Mouse (Mus musculus): ENCODE results near the gene Tnrc18.

Tnrc18 gene

DNA sequence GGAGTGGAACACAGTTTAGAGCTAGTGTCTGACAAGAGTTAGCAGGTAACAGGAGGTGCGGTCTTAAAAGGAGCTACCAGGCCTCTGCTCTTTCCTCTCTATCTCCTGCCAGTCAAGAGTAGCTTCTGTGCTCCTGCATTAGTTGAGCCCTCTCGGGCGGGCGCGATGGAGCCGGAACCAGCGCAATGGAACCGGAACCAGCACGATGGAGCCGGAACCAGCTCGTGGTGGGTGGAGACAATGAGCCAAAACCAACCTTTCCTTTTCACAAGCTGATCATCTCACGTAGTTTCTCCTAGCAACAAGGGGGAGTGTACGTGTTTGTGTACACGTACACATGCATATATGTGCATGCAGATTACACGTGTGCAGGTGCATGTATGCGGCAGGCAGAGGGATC lies 89.2 kb downstream of the Tnrc18 start:
- no peak for DNase-seq (ENCODE audit: low read depth in 1 of 2, low spot score in 2 of 2)

DNA sequence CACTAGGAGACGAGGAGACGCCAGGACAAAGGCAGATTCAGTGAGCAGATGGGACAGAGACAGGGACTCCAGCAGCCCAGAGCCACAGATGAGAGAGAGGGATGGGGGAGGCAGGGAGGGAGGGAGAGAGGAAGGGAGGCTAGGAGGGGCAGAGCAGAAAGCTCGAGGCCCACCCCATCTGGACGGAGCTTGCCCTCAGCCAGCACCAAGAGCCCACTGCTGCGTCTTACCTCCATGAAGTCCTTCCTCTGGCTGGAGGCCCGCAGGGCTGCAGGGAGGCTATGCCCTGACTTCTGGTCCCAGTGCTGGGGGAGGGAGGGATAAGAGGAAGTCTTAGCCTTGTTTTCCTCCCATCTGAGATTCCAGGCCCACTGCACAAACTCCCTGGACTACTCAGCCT lies 90.7 kb downstream of the Tnrc18 start:
- no peak for DNase-seq (ENCODE audit: low read depth in 1 of 2, low spot score in 2 of 2)

DNA sequence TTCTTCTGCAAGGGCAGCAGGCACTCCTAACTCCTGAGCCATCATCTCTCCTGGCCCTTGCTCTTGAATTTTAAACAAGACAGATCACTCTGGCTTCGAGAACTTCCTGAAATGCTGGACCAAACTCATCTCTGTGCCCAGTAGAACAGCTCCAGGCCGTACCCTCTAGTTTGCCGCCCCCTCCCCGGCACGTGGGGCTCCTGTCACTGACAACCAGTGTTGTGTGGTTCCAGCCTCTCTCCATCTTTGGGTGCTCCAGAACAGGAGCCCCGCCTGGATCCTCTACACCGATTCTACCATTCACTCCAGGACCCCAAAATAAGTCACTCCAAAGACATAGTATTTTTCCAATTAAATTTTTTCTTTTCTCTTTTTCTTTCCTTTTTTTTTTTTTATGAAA lies 93.2 kb downstream of the Tnrc18 start:
- DNase-seq (ENCODE audit: low read depth in 1 of 2, low spot score in 2 of 2): no peak

DNA sequence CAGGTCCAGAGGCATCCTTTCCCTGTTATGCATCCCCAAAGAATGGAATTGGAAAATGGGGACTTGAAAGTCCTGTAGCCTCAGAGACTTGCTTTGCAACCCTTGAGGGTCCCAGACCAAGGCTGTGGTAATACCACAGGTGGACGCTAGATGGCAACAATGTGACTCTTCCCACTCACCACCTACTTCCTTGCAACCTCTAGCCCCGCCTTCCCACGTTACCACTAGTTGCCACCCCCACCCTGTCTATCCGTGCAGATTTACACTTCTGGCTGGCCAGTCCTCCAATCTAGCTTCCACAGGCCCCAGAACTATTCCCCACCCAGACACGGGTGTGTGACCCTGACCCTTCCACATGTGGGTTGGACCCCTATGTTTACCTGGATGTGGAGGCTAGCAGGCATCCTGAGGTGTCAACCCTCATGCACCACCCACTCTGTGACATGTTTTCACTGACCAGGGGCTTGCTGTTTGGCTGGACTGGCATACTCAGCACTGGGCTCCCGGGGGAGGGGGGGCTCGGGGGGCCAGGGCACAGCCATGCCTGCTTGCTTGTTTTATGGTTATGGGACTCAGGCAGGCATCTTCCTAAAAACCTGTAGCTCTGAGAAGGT lies 93.8 kb downstream of the Tnrc18 start:
- no peak for DNase-seq (ENCODE audit: low read depth in 1 of 2, low spot score in 2 of 2)

DNA sequence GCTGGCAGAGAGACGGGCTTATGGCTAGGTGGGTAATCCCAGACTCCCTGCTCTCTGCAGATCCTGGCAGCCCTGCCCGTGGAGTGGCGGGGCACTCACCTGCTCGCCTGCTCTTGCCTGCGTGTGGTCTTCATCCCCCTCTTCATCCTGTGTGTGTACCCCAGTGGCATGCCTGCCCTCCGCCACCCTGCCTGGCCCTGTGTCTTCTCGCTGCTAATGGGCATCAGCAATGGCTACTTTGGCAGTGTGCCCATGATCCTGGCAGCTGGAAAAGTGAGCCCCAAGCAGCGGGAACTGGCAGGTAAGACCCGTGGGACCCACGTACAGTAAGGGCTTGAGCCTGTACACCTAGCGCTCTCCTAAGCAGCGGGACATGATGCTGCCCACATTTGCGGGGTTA lies 97.6 kb downstream of the Tnrc18 start:
- no peak for DNase-seq (ENCODE audit: low read depth in 1 of 2, low spot score in 2 of 2)

DNA sequence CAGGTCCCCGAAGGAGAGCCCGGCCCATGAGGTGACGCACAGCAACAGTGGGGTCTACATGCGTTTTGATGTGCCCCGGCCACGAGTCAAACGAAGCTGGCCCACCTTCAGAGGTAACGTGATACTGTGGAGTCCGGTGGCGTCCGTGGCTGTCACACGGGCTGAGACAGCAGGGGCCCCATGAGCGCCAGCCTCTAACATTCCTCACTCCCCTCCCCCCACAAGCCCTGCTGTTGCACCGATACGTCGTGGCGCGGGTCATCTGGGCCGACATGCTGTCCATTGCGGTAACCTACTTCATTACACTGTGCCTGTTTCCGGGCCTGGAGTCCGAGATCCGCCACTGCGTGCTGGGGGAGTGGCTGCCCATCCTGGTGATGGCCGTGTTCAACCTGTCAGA lies 99.0 kb downstream of the Tnrc18 start:
- DNase-seq (ENCODE audit: low read depth in 1 of 2, low spot score in 2 of 2): no peak

DNA sequence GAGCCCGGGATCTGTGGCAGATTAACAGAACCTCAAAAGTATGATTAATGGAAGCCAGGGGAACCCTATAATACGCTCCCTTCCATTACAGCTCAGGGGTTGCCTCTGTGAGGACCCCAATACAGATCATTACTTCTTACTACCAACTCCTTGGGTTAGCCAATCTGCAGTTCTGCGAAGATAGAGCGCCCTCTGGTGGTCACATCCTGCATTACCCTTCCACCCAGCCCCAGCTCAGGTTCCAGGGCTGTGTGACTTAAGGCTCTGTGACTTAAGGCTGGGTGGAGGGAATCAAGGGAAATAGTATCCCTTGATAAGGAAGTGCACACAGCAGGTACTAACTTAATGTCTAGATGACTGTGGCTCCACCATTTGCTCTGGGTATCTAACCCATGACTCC lies 99.4 kb downstream of the Tnrc18 start:
- DNase-seq (ENCODE audit: low read depth in 1 of 2, low spot score in 2 of 2): peak; percentile 27 to 64

DNA sequence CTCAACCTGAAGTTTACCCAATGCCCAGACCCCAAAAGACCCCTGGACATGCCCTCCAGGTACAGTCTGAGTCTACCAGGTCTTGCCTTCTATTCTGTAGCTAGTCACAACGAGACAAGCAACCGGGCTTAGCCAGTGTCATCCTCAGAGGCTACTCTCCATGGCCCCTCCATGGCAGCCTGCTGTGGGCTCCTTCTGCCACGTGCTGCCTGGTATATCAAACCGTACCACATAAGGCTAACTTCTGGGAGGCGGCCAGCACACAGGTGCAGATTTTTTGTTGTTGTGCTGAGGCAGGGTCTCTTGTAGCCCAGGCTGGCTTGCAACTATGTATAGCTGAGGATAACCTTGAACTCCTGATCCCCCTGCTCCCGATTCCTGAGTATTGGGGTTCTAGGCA lies 101.4 kb downstream of the Tnrc18 start:
- no peak for DNase-seq (ENCODE audit: low read depth in 1 of 2, low spot score in 2 of 2)

DNA sequence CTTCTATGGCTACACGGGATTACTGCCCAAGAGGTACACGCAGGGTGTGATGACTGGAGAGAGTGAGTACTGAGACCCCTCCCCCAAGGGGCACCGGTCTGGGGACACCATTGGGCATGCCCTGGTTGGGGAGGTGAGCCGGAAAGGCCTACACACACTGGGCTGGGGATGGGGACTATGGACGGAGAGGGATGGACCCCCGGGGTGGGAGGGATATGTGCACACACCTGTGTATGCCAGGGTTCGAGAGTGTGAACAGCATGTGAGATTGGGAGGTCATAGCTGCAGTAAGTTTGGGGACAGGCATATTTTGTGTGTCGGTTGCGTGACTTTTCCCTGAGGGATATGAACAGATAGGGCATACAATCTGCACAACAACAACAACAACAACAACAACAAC lies 102.4 kb downstream of the Tnrc18 start:
- DNase-seq (ENCODE audit: low read depth in 1 of 2, low spot score in 2 of 2): no peak

DNA sequence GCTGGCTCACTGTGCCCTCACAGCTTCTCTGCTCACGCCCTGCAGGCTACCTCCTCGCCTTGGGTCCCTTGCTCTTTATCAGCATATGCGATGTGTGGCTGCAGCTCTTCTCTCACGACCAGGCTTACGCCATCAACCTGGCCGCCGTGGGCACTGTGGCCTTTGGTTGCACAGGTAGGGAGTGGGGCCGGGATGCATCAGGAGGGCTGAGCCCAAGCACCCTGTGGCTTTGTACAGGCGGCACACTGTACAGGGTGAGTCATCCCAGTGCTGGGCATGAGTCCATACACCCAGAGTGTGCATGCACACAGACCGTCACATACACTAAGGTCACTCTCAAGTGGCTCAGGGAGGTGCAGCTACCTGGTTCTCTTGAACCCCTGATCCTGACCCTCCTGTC lies 103.5 kb downstream of the Tnrc18 start:
- no peak for DNase-seq (ENCODE audit: low read depth in 1 of 2, low spot score in 2 of 2)

DNA sequence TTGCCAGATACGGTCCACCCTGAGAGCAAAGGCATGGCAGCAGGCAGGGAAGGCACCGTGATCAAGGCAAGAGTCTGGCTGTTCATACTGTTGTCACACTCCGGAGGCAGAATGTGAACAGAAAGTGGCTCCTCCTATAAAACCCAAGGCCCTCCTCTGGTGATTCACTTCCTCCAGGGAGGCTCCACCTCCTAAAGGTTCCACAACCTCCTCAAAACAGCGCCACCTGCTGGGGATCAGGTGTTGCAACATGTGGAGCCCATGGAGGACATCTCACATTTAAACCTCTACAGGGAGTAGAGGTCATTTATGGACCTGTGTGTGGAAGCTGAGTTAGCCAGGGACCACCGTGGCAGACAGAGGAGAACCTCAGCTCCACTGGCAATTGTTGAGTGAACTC lies 105.1 kb downstream of the Tnrc18 start:
- DNase-seq (ENCODE audit: low read depth in 1 of 2, low spot score in 2 of 2): no peak

DNA sequence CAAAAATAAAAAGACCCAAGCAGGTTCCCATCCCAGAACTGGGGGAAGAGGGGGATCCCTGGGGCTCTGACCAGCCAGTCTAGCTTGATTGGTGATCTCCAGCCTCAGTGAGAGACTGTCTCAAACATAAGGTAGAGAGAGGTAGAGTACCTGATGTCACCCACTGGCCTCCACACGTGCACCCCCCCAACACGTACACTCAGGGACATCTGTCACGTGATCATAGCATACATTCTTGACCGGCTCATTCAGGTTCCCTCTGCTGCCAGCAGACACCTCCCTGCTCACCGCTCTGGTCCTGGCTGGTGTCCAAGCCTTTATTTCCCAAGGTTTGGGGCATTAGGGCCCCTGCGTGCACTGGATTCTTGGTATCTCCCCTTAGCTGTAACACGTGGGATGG lies 108.0 kb downstream of the Tnrc18 start:
- no peak for DNase-seq (ENCODE audit: low read depth in 1 of 2, low spot score in 2 of 2)

DNA sequence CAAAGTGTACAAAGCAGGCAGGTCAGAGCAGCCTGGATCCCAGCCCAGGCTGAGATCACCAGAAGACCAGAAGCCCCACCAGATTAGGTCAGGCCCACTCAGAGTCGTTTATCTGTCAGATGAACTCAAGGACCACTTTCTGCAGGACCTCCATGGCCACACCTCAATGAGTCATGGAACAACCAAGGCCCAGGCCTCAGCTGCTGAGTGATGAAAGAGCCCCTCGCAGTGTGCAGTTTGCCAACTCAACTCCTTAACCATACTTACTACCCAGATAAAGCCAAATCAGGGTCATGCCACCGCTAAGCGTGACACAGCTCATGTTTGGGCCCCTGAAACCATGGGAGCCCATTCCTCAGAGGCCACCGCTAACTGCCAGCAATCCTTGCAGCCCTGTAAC lies 109.8 kb downstream of the Tnrc18 start:
- no peak for DNase-seq (ENCODE audit: low read depth in 1 of 2, low spot score in 2 of 2)

DNA sequence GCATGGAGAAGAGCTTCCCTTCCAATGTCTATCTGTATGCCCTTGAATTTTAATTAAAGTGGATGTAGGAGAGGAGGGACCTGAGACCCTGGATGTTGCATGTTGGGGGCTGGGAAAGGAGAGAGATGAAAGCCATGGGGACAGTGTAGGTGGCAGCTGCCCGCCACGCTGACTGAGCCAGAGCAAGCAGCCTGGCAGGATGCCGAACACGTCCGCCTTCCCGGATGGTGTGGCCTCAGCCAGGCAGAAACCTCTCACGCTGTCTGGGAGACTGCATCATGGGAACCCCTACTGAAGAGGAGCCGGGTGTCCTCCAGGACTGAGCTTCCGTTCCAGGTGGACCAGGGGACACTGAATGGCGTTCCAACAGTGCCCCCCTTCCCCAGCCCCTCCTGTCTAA lies 113.9 kb downstream of the Tnrc18 start:
- no peak for DNase-seq (ENCODE audit: low read depth in 1 of 2, low spot score in 2 of 2)

DNA sequence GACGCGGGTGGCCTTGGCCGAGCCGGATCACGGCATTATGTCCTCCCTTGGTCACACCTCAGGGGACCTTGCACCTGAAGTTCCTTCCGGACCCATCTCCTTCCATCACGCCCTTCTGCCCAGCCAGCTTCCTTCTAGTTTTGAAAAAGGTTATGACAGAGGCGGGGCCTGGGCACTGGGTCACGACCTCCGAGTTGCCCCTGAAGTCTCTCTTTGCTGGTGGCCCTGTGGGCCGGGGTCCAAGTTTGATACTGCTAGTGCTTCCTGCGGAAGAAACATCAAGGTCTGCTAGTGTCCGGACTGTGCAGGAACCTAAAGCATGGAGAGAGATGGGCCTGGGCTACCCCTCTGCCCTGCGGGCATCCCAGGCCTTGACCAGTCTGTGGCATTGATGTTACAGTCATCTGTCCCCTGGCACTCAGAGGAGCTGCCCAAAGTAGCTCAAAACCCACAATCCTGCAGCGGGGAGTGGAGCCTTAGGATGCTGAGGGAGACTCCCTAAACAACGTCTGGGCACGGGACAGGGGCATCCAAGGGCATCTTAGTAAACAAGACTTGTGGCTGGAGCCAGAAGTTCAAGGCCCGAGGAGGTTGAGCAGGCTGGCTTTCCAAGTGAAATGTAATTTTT lies 114.8 kb downstream of the Tnrc18 start:
- no peak for DNase-seq (ENCODE audit: low read depth in 1 of 2, low spot score in 2 of 2)

DNA sequence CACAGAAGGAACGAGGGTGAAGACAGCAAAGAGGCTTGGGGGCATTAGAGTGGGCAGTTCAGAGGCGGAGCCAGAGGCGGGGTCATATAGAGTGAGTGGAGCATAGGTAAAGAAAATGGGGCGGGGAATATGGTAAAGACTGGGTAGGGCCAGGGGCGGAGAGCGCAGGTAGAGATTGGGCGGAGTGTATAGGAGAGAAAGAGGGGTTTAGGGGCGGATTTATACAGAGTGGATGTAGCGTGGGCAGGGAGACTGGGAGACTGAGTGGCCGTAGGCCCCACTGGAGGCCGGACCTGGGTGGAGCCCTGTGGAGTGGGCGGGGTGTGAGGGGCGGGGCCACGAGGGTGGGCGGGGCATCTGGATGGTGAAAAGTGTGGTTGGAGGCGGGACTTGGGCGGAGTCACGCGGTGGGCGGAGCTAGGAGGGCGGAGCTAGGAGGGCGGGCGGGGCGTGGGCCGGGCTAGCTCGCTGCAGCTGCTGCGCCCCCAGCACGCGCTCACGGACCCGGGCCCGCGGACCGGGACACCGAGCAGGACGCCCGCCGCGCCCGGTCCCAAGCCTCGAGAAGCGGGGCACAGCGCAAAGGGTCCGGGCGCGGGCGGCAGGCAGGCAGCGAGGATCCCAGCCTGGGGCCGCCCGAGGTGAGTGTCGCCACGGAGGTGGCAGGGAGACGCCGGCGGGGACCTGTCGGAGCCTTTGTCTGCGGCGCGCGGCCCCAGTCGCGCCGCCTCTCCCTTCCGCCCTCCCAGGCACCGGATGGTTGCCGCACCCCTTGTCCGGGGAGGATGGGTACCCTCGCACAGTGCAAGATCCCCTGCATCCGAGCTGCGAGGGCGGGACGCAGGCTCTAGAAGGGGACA lies 115.6 kb downstream of the Tnrc18 start:
- no peak for DNase-seq (ENCODE audit: low read depth in 1 of 2, low spot score in 2 of 2)

DNA sequence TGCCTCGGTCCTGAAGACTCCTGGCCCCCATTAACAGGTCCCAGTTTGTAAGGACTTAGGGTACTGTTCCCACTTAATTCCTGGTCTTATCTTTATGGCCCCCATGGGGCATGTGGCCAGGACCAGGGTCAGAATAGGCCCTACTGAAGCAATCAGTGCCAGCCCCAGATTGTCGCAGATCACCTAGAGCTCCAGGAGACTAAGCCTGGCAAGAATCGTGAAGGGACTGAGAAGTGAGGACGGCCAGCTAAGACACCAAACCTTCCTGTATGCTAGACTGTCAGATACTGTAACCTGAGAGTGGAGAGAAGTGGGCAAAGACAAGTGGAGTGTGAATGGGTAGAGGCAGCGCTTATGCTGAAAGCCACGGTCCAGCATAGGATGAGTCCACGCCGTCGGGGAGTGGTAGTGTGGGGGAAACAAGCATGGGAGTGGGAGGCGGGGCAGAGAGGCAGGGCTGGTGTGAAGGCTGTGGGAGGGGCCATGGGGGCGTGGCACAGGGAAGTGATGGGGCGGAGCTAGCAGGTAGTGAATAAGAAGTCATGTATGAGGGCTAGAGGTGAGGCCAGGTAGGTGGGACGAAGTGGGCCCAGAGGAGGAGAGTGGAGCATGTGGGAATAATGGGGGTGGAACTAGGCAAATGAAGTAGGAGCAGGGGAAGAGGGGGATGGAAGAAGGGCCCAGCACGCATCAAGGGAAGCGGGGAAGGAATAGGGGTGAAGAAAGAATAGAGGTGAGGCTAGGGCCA lies 116.4 kb downstream of the Tnrc18 start:
- no peak for DNase-seq (ENCODE audit: low read depth in 1 of 2, low spot score in 2 of 2)

DNA sequence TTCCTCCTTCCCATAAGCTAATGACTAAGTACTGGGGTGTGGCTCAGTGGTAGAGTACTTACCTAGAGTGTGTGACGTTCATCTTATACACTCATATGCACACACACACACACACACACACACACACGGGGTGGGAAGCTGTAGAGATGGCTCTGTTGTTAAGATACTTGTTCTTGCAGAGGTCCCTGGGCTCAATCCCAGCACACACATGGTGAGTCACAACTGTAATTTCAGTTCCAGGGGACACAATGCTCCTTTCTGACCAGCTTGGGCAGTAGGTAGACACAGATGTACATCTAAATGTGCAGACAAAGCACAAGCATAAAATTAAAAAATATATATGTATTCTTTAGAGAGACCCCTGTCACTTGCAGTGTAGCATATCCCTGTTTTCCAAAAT lies 119.7 kb downstream of the Tnrc18 start:
- no peak for DNase-seq (ENCODE audit: low read depth in 1 of 2, low spot score in 2 of 2)

DNA sequence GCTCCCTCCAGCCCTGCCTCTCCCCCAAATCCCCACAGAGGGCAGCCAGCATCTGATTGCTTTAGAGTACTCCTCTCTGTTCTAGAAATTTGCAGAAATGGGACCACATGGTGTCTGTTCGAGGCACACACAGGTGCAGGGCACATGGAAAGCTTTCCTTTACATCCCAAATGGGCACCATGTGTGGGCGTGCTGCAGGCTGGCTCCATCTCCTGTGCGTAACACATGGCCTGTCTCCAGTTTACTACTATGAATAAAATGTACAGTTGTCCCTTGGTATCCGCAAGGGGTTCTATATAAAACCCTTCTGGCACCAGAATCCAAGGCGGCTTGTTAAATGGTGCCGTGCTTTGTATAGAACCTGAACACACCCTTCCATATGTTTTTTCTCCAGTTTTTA lies 120.6 kb downstream of the Tnrc18 start:
- DNase-seq (ENCODE audit: low read depth in 1 of 2, low spot score in 2 of 2): no peak

DNA sequence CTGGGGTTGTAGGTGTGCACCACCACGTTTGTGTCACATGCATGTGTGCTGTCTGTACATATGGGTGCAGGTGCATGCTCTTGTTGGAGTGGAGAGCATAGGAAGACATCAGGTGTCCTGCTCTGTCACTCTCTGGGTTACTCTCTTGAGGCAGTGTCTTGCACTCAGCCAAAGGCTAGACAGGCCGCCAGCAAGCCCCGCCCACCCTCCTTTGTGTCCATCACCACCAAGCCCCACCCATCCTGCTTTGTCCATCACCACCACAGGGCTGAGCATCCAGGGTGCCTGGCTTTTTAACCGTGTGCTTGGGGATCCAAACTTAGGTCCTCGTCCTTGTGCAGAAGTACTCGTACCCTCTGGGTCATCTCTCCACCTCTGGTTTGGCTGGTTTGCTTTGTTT lies 121.2 kb downstream of the Tnrc18 start:
- no peak for DNase-seq (ENCODE audit: low read depth in 1 of 2, low spot score in 2 of 2)

DNA sequence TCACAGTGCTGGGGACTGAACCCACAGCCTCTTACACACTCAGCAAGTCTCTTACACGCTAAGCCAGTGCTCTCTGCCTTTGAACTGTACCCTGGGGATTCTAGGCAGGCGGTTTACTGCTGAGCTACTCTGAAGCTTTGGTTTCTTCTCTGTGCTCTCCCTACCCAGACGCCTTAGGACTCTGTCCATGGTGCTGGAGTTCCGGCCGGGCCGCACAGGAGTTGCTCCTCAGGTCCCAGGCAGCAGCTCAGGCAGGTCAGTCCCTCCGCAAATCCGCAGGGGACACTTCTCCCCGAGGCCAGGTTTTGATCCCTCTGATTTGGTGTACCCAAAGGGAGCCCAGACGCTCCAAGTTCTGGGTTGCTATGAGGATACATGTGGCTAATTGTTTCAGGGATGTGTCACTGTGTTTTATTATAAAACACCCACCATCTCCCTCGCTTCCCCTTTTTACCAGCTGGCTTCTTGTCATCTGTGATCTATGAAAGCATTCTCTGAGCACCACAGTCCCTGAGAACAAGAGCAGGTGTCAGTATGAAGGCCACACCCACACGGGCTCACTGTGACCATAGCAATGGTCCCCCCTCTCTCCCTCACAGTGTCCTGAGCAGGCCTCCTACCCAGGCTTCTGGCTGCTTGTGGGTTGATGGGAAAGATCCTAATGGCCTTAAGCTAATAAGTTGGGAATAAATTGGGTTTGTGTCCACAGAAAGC lies 122.7 kb downstream of the Tnrc18 start:
- no peak for DNase-seq (ENCODE audit: low read depth in 1 of 2, low spot score in 2 of 2)
